Mouse (Mus musculus): ENCODE measurements around the gene Nus1. TPM values are rescaled to one million over a fixed set of nuclear protein-coding genes. Genes with fewer than 3 reads are reported as not detected.

Gene Nus1
- polyA plus RNA-seq, 1 experiment from 2014 or later: 24.8 TPM

- peaks cover 19% of the 10 kb centered on the region for H3K4me1 ChIP-seq (replicated peaks; ENCODE audit: control insufficient read depth, insufficient read depth, low read length)
- WGBS: 100% methylated on average over 1 of the region's 1 CpGs
Observed at GRCm38 (mm10) chr10:52383522-52383921, 33.8 kb upstream of the Nus1 start.

GRCm38 (mm10) chr10:52384823-52385610 is 32.3 kb upstream of the Nus1 start:
- no peaks in the 10 kb centered on the region for H3K36me3 ChIP-seq (replicated peaks; ENCODE audit: control insufficient read depth, insufficient read depth)
- H3K4me3 ChIP-seq (replicated peaks; ENCODE audit: low read length): no peak overlapping the region
- no peaks in the 10 kb centered on the region for H3K9me3 ChIP-seq (ENCODE audit: control insufficient read depth, low read length)
- no peak overlapping the region for H3K4me2 ChIP-seq (replicated peaks)
- 42% methylated on average over 8 of the region's 8 CpGs for WGBS
- no peak for ATAC-seq (ENCODE audit: low FRiP score)
- H3K27ac ChIP-seq: no peak overlapping the region
- no peak overlapping the region for H3K9ac ChIP-seq
- H3K27me3 ChIP-seq (ENCODE audit: control insufficient read depth, insufficient read depth, low read length): no peaks in the 10 kb centered on the region
- peaks cover 6% of the 10 kb centered on the region for H3K4me1 ChIP-seq (replicated peaks; ENCODE audit: control insufficient read depth, insufficient read depth, low read length)
- DNase-seq (ENCODE audit: low spot score): peak; percentile 78

More at GRCm38 (mm10) chr10:52383522-52383921, 33.8 kb upstream of the Nus1 start:
- ATAC-seq (ENCODE audit: low FRiP score) (no peak), DNase-seq (ENCODE audit: low spot score) (no peak)
- Histone ChIP-seq H3K36me3 (replicated peaks; ENCODE audit: control insufficient read depth, insufficient read depth) (no peaks in the 10 kb centered on the region), H3K27ac (no peak overlapping the region), H3K4me2 (replicated peaks) (no peak overlapping the region), H3K9ac (no peak overlapping the region), H3K9me3 (ENCODE audit: control insufficient read depth, low read length) (no peaks in the 10 kb centered on the region), H3K4me3 (replicated peaks; ENCODE audit: low read length) (no peak overlapping the region), H3K27me3 (ENCODE audit: control insufficient read depth, insufficient read depth, low read length) (no peaks in the 10 kb centered on the region)

GRCm38 (mm10) chr10:52387192-52387591 is 30.2 kb upstream of the Nus1 start:
- Histone ChIP-seq H3K4me1 (replicated peaks; ENCODE audit: control insufficient read depth, insufficient read depth, low read length) (peaks cover 6% of the 10 kb centered on the region; the same call in 1 of the 2 replicates), H3K27ac (no peak overlapping the region), H3K9ac (no peak overlapping the region), H3K27me3 (ENCODE audit: control insufficient read depth, insufficient read depth, low read length) (no peaks in the 10 kb centered on the region), H3K4me2 (replicated peaks) (no peak overlapping the region), H3K9me3 (ENCODE audit: control insufficient read depth, low read length) (no peaks in the 10 kb centered on the region), H3K4me3 (replicated peaks; ENCODE audit: low read length) (no peak overlapping the region), H3K36me3 (replicated peaks; ENCODE audit: control insufficient read depth, insufficient read depth) (no peaks in the 10 kb centered on the region)
- DNase-seq (ENCODE audit: low spot score): no peak
- ATAC-seq (ENCODE audit: low FRiP score): no peak
- 71% methylated on average over 4 of the region's 4 CpGs for WGBS

- H3K4me1 ChIP-seq (replicated peaks; ENCODE audit: control insufficient read depth, insufficient read depth, low read length): no peaks in the 10 kb centered on the region
- DNase-seq (ENCODE audit: low spot score): no peak
- H3K4me2 ChIP-seq (replicated peaks): no peak within 1 kb of the TSS
- ATAC-seq (ENCODE audit: low FRiP score): no peak
- H3K4me3 ChIP-seq (replicated peaks; ENCODE audit: low read length): no peak within 1 kb of the TSS
- no peaks in the 10 kb centered on the region for H3K36me3 ChIP-seq (replicated peaks; ENCODE audit: control insufficient read depth, insufficient read depth)
- no peak within 1 kb of the TSS for H3K9ac ChIP-seq
- WGBS: 86% methylated on average over 5 of the region's 5 CpGs
- no peaks in the 10 kb centered on the region for H3K9me3 ChIP-seq (ENCODE audit: control insufficient read depth, low read length)
- no peaks in the 10 kb centered on the region for H3K27me3 ChIP-seq (ENCODE audit: control insufficient read depth, insufficient read depth, low read length)
- H3K27ac ChIP-seq: no peak within 1 kb of the TSS
Observed at GRCm38 (mm10) chr10:52388922-52389430, 28.4 kb upstream of the Nus1 start, which contains the start of gene Nepn. Nepn (plus strand) TSS chr10:52388972.

GRCm38 (mm10) chr10:52389438-52389837 is 27.9 kb upstream of the Nus1 start:
- H3K27me3 ChIP-seq (ENCODE audit: control insufficient read depth, insufficient read depth, low read length): no peaks in the 10 kb centered on the region
- 78% methylated on average over 3 of the region's 3 CpGs for WGBS
- no peak overlapping the region for H3K4me2 ChIP-seq (replicated peaks)
- no peak overlapping the region for H3K27ac ChIP-seq
- no peaks in the 10 kb centered on the region for H3K4me1 ChIP-seq (replicated peaks; ENCODE audit: control insufficient read depth, insufficient read depth, low read length)
- no peak for ATAC-seq (ENCODE audit: low FRiP score)
- no peaks in the 10 kb centered on the region for H3K9me3 ChIP-seq (ENCODE audit: control insufficient read depth, low read length)
- no peak overlapping the region for H3K9ac ChIP-seq
- no peak overlapping the region for H3K4me3 ChIP-seq (replicated peaks; ENCODE audit: low read length)
- DNase-seq (ENCODE audit: low spot score): no peak
- H3K36me3 ChIP-seq (replicated peaks; ENCODE audit: control insufficient read depth, insufficient read depth): no peaks in the 10 kb centered on the region

GRCm38 (mm10) chr10:52391208-52391607 is 26.1 kb upstream of the Nus1 start:
- Histone ChIP-seq H3K9ac (no peak overlapping the region), H3K9me3 (ENCODE audit: control insufficient read depth, low read length) (no peaks in the 10 kb centered on the region), H3K4me3 (replicated peaks; ENCODE audit: low read length) (no peak overlapping the region), H3K4me1 (replicated peaks; ENCODE audit: control insufficient read depth, insufficient read depth, low read length) (no peaks in the 10 kb centered on the region), H3K36me3 (replicated peaks; ENCODE audit: control insufficient read depth, insufficient read depth) (no peaks in the 10 kb centered on the region), H3K4me2 (replicated peaks) (no peak overlapping the region), H3K27ac (no peak overlapping the region), H3K27me3 (ENCODE audit: control insufficient read depth, insufficient read depth, low read length) (no peaks in the 10 kb centered on the region)
- 84% methylated on average over 2 of the region's 2 CpGs for WGBS
- no peak for DNase-seq (ENCODE audit: low spot score)
- no peak for ATAC-seq (ENCODE audit: low FRiP score)

- no peak for ATAC-seq (ENCODE audit: low FRiP score)
- no peaks in the 10 kb centered on the region for H3K4me1 ChIP-seq (replicated peaks; ENCODE audit: control insufficient read depth, insufficient read depth, low read length)
- no peak for DNase-seq (ENCODE audit: low spot score)
- H3K4me3 ChIP-seq (replicated peaks; ENCODE audit: low read length): no peak overlapping the region
- no peak overlapping the region for H3K9ac ChIP-seq
- no peak overlapping the region for H3K27ac ChIP-seq
- H3K27me3 ChIP-seq (ENCODE audit: control insufficient read depth, insufficient read depth, low read length): no peaks in the 10 kb centered on the region
- no peak overlapping the region for H3K4me2 ChIP-seq (replicated peaks)
- H3K36me3 ChIP-seq (replicated peaks; ENCODE audit: control insufficient read depth, insufficient read depth): no peaks in the 10 kb centered on the region
- WGBS: 89% methylated on average over 3 of the region's 3 CpGs
- H3K9me3 ChIP-seq (ENCODE audit: control insufficient read depth, low read length): no peaks in the 10 kb centered on the region
Observed at GRCm38 (mm10) chr10:52396647-52397046, 20.7 kb upstream of the Nus1 start.

- Histone ChIP-seq H3K4me2 (replicated peaks) (no peak overlapping the region), H3K9me3 (ENCODE audit: control insufficient read depth, low read length) (no peaks in the 10 kb centered on the region), H3K4me3 (replicated peaks; ENCODE audit: low read length) (no peak overlapping the region), H3K9ac (no peak overlapping the region), H3K36me3 (replicated peaks; ENCODE audit: control insufficient read depth, insufficient read depth) (no peaks in the 10 kb centered on the region), H3K27me3 (ENCODE audit: control insufficient read depth, insufficient read depth, low read length) (no peaks in the 10 kb centered on the region), H3K4me1 (replicated peaks; ENCODE audit: control insufficient read depth, insufficient read depth, low read length) (no peaks in the 10 kb centered on the region), H3K27ac (no peak overlapping the region)
- 87% methylated on average over 2 of the region's 2 CpGs for WGBS
- DNase-seq (ENCODE audit: low spot score) (no peak), ATAC-seq (ENCODE audit: low FRiP score) (no peak)
Observed at GRCm38 (mm10) chr10:52398715-52399114, 18.6 kb upstream of the Nus1 start.

- WGBS: 76% methylated on average over 3 of the region's 3 CpGs
- no peaks in the 10 kb centered on the region for H3K27me3 ChIP-seq (ENCODE audit: control insufficient read depth, insufficient read depth, low read length)
- no peak overlapping the region for H3K9ac ChIP-seq
- H3K36me3 ChIP-seq (replicated peaks; ENCODE audit: control insufficient read depth, insufficient read depth): no peaks in the 10 kb centered on the region
- no peaks in the 10 kb centered on the region for H3K9me3 ChIP-seq (ENCODE audit: control insufficient read depth, low read length)
- H3K4me2 ChIP-seq (replicated peaks): no peak overlapping the region
- no peak overlapping the region for H3K27ac ChIP-seq
- DNase-seq (ENCODE audit: low spot score) (no peak), ATAC-seq (ENCODE audit: low FRiP score) (no peak)
- H3K4me3 ChIP-seq (replicated peaks; ENCODE audit: low read length): no peak overlapping the region
- H3K4me1 ChIP-seq (replicated peaks; ENCODE audit: control insufficient read depth, insufficient read depth, low read length): no peaks in the 10 kb centered on the region
Observed at GRCm38 (mm10) chr10:52399722-52400121, 17.6 kb upstream of the Nus1 start.

Measured in hindbrain, embryonic 14.5 days (tissue).